Comparison of ENCODE assay signal across 17 mouse cellular contexts in the genomic region with DNA sequence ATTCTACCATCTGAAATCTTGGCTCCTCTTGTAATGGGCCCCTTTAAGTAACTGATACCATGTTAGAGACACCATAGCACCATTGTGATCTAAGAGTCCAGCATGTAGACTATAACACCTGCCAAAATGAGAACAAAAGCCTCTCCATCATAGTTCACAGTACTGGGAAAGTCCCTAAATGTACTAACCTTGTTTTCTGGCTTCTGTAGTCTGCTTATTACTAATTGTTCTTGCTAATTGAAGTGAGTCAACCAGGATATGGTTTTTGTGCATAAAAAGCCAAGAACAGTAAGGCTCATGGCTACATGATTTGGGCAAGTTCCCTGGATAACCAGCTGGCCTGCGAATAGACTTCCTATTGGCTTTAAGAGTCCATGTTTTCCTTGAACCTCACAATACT.
"Had no signal": no experiment of that assay in that cellular context is flagged by ENCODE, and none has a peak within 500 bp of the region (broad histone marks: within the 10 kb centered on the region; RNA-seq: fewer than 3 reads in every experiment).

No protein-coding gene starts in this region.

- ATAC-seq: liver, embryonic 12.5 days had no signal

- DNase-seq: kidney, adult 18-20 months; kidney, adult 9 months; kidney, postnatal 14 days; kidney, postnatal 4 days; layer of hippocampus, adult 9-11 months; layer of hippocampus, postnatal 36 days; liver; lung, adult 18-20 months; lung, postnatal 10 days; lung, postnatal 4 days; midbrain, embryonic 14.5 days; right cerebral cortex, adult 18-20 months; right cerebral cortex, postnatal 14 days; right cerebral cortex, postnatal 4 days; thymus, adult 2 months; thymus, postnatal 14 days had no signal
